Mouse (Mus musculus) forebrain, embryonic 11.5 days (tissue): ENCODE measurements around the gene Doxl2. TPM values are rescaled to one million over a fixed set of nuclear protein-coding genes. Genes with fewer than 3 reads are reported as not detected.
"Not testable (repeated sequence)": the region's sequence is repeated elsewhere in the genome, so short reads cannot be mapped to it uniquely, and the experiment has no call there.

Source experiments
- ATAC-seq: fragments of 200-750 bp; cut with Nextera tagmentation; replicated peaks from 2 replicates; pipeline ENCODE4 v1.8.0; 2017; ENCODE audit warnings: moderate TSS enrichment; ENCODE audit not compliant: low FRiP score
- DNase-seq: peaks from one replicate; pipeline ENCODE4 v3.0.0-alpha.2; 2017; ENCODE audit warnings: low spot score
- H3K27ac ChIP-seq: fragments of 300-500 bp; sonication (generic); 2 replicates; pipeline ENCODE4 v1.5.1; 2014; ENCODE audit warnings: low read depth, low read length
- H3K27me3 ChIP-seq: fragments of 300-500 bp; sonication (generic); 2 replicates; pipeline ENCODE4 v1.6.1; 2014; ENCODE audit warnings: mild to moderate bottlenecking, low read length, mixed read lengths; ENCODE audit not compliant: control insufficient read depth, insufficient read depth
- H3K36me3 ChIP-seq: fragments of 300-500 bp; sonication (generic); 2 replicates; pipeline ENCODE4 v1.6.1; 2014; ENCODE audit warnings: mild to moderate bottlenecking, low read length, moderate library complexity, mixed read lengths; ENCODE audit not compliant: control insufficient read depth, insufficient read depth
- H3K4me1 ChIP-seq: fragments of 300-500 bp; sonication (generic); replicated peaks from 2 replicates; pipeline ENCODE4 v1.6.1; 2014; ENCODE audit warnings: low read length, mixed read lengths; ENCODE audit not compliant: control insufficient read depth, insufficient read depth
- H3K4me2 ChIP-seq: fragments of 300-500 bp; sonication (generic); 2 replicates; pipeline ENCODE4 v1.6.1; 2014; ENCODE audit warnings: low read depth, mild to moderate bottlenecking, low read length, moderate library complexity, mixed read lengths; ENCODE audit not compliant: severe bottlenecking
- H3K4me3 ChIP-seq: fragments of 300-500 bp; sonication (generic); 2 replicates; pipeline ENCODE4 v1.5.1; 2014; ENCODE audit warnings: low read depth, low read length
- H3K9ac ChIP-seq: fragments of 300-500 bp; sonication (generic); 2 replicates; pipeline ENCODE4 v1.6.1; 2014; ENCODE audit warnings: low read length
- H3K9me3 ChIP-seq: fragments of 300-500 bp; sonication (generic); 2 replicates; pipeline ENCODE4 v1.6.1; 2016; ENCODE audit warnings: low read length, mixed read lengths; ENCODE audit not compliant: control insufficient read depth
- WGBS: fragments of 180-500 bp; shearing (Covaris S2); extraction: QIAGEN DNeasy Blood & Tissue Kit; methylation state at CpG from one replicate; pipeline ENCODE4 v1.1.7; 2014; 5-methylcytosine and 5-hydroxymethylcytosine counted together
- polyA plus RNA-seq: library from polyadenylated mRNA; unstranded; fragments of >200 nt; fragmentation: Nextera tagmentation; extraction: Ambion mirVana; gene quantifications from 2 replicates; pipeline ENCODE4 v1.2.1, GENCODE M21; 2014

Gene Doxl2
- polyA plus RNA-seq, 1 experiment from 2014 or later: not detected

GRCm38 (mm10) chr6:48958053-48958452 is 16.7 kb upstream of the Doxl2 start:
- Histone ChIP-seq H3K27ac (no peak overlapping the region), H3K36me3 (no peaks in the 10 kb centered on the region), H3K9me3 (no peaks in the 10 kb centered on the region), H3K4me2 (no peak overlapping the region), H3K4me1 (no peaks in the 10 kb centered on the region), H3K4me3 (no peak overlapping the region), H3K9ac (no peak overlapping the region), H3K27me3 (no peaks in the 10 kb centered on the region)
- no peak for ATAC-seq
- DNase-seq: no peak
- 85% methylated on average over 1 of the region's 1 CpGs for WGBS

GRCm38 (mm10) chr6:48959151-48959550 is 15.6 kb upstream of the Doxl2 start:
- H3K4me1 ChIP-seq, H3K4me3 ChIP-seq, H3K9ac ChIP-seq, H3K27ac ChIP-seq, H3K27me3 ChIP-seq, H3K36me3 ChIP-seq, ATAC-seq, H3K9me3 ChIP-seq, DNase-seq, H3K4me2 ChIP-seq: not testable (repeated sequence)
- 34% methylated on average over 7 of the region's 7 CpGs for WGBS

- not testable (repeated sequence) for DNase-seq, H3K4me3 ChIP-seq, H3K9me3 ChIP-seq, H3K9ac ChIP-seq, H3K4me2 ChIP-seq, H3K27ac ChIP-seq, H3K27me3 ChIP-seq, H3K4me1 ChIP-seq, H3K36me3 ChIP-seq, ATAC-seq
- 84% methylated on average over 5 of the region's 5 CpGs for WGBS
Measured at GRCm38 (mm10) chr6:48966696-48967095, 8.1 kb upstream of the Doxl2 start.

- Histone ChIP-seq H3K36me3 (no peaks in the 10 kb centered on the region), H3K9ac (no peak overlapping the region), H3K4me2 (no peak overlapping the region), H3K27ac (no peak overlapping the region), H3K27me3 (no peaks in the 10 kb centered on the region), H3K4me1 (no peaks in the 10 kb centered on the region), H3K4me3 (no peak overlapping the region), H3K9me3 (no peaks in the 10 kb centered on the region)
- DNase-seq (no peak), ATAC-seq (no peak)
Measured at GRCm38 (mm10) chr6:48967868-48968267, 6.9 kb upstream of the Doxl2 start.

GRCm38 (mm10) chr6:48979616-48980015 is 4.9 kb downstream of the Doxl2 start:
- no peak overlapping the region for H3K4me2 ChIP-seq
- WGBS: 53% methylated on average over 1 of the region's 1 CpGs
- no peak overlapping the region for H3K27ac ChIP-seq
- DNase-seq: no peak
- H3K27me3 ChIP-seq: no peaks in the 10 kb centered on the region
- H3K36me3 ChIP-seq: no peaks in the 10 kb centered on the region
- ATAC-seq: no peak
- no peaks in the 10 kb centered on the region for H3K9me3 ChIP-seq
- H3K4me3 ChIP-seq: no peak overlapping the region
- H3K9ac ChIP-seq: no peak overlapping the region
- H3K4me1 ChIP-seq: no peaks in the 10 kb centered on the region

GRCm38 (mm10) chr6:48982305-48982704 is 7.5 kb downstream of the Doxl2 start:
- Histone ChIP-seq H3K4me3 (no peak overlapping the region), H3K4me1 (no peaks in the 10 kb centered on the region), H3K27ac (no peak overlapping the region), H3K9me3 (no peaks in the 10 kb centered on the region), H3K36me3 (no peaks in the 10 kb centered on the region), H3K4me2 (no peak overlapping the region), H3K27me3 (no peaks in the 10 kb centered on the region), H3K9ac (no peak overlapping the region)
- no peak for DNase-seq
- ATAC-seq: no peak
- 79% methylated on average over 3 of the region's 3 CpGs for WGBS

GRCm38 (mm10) chr6:48986444-48986990 is 11.8 kb downstream of the Doxl2 start, which contains the start of gene Svs1:
Svs1 (plus strand) TSS chr6:48986861.
- Histone ChIP-seq H3K27ac (no peak within 1 kb of the TSS), H3K4me2 (no peak within 1 kb of the TSS), H3K4me1 (no peaks in the 10 kb centered on the region), H3K27me3 (no peaks in the 10 kb centered on the region), H3K9ac (no peak within 1 kb of the TSS), H3K4me3 (no peak within 1 kb of the TSS), H3K9me3 (no peaks in the 10 kb centered on the region), H3K36me3 (no peaks in the 10 kb centered on the region)
- ATAC-seq: no peak
- no peak for DNase-seq
- WGBS: 70% methylated on average over 7 of the region's 7 CpGs

- no peak for DNase-seq
- 95% methylated on average over 5 of the region's 5 CpGs for WGBS
- H3K9ac ChIP-seq: no peak overlapping the region
- no peaks in the 10 kb centered on the region for H3K4me1 ChIP-seq
- no peaks in the 10 kb centered on the region for H3K9me3 ChIP-seq
- no peak overlapping the region for H3K4me2 ChIP-seq
- ATAC-seq: no peak
- H3K27ac ChIP-seq: no peak overlapping the region
- no peaks in the 10 kb centered on the region for H3K36me3 ChIP-seq
- no peak overlapping the region for H3K4me3 ChIP-seq
- H3K27me3 ChIP-seq: no peaks in the 10 kb centered on the region
Measured at GRCm38 (mm10) chr6:48989971-48990370, 15.2 kb downstream of the Doxl2 start.

- Histone ChIP-seq H3K36me3 (no peaks in the 10 kb centered on the region), H3K9me3 (no peaks in the 10 kb centered on the region), H3K4me1 (no peaks in the 10 kb centered on the region), H3K4me2 (no peak overlapping the region), H3K9ac (no peak overlapping the region), H3K27me3 (no peaks in the 10 kb centered on the region), H3K27ac (no peak overlapping the region), H3K4me3 (no peak overlapping the region)
- ATAC-seq (no peak), DNase-seq (no peak)
- WGBS: 82% methylated on average over 4 of the region's 4 CpGs
Measured at GRCm38 (mm10) chr6:48991991-48992390, 17.2 kb downstream of the Doxl2 start.
